Mouse (Mus musculus) embryonic facial prominence, embryonic 14.5 days (tissue): ENCODE results near the gene Map2k2. TPM values are rescaled to one million over a fixed set of nuclear protein-coding genes. Genes with fewer than 3 reads are reported as not detected.
A peak's percentile ranks its signal among the peaks of the same experiment; 100 is the strongest.

Experiments
- ATAC-seq: fragments of 200-750 bp; cut with Nextera tagmentation; 2 replicates; pipeline ENCODE4 v1.8.0; 2017; ENCODE audit warnings: low read depth, moderate number of reproducible peaks, moderate TSS enrichment
- DNase-seq: peaks from one replicate; pipeline ENCODE4 v3.0.0-alpha.2; 2015; ENCODE audit warnings: low spot score
- H3K27ac ChIP-seq: fragments of 300-500 bp; sonication (generic); replicated peaks from 2 replicates; pipeline ENCODE4 v1.5.1; 2014; ENCODE audit warnings: low read depth, mild to moderate bottlenecking, low read length, moderate library complexity
- H3K27me3 ChIP-seq: fragments of 300-500 bp; sonication (generic); replicated peaks from 2 replicates; pipeline ENCODE4 v1.6.1; 2014; ENCODE audit warnings: low read length; ENCODE audit not compliant: control insufficient read depth, insufficient read depth
- H3K36me3 ChIP-seq: fragments of 300-500 bp; sonication (generic); 2 replicates; pipeline ENCODE4 v1.6.1; 2014; ENCODE audit warnings: low read length, mixed read lengths; ENCODE audit not compliant: control insufficient read depth, insufficient read depth
- H3K4me1 ChIP-seq: fragments of 300-500 bp; sonication (generic); 2 replicates; pipeline ENCODE4 v1.6.1; 2014; ENCODE audit warnings: antibody characterized with exemption, low read length; ENCODE audit not compliant: control insufficient read depth, insufficient read depth
- H3K4me2 ChIP-seq: fragments of 300-500 bp; sonication (generic); 2 replicates; pipeline ENCODE4 v1.6.1; 2014; ENCODE audit warnings: low read depth, mild to moderate bottlenecking, low read length, moderate library complexity, mixed read lengths
- H3K4me3 ChIP-seq: fragments of 300-500 bp; sonication (generic); 2 replicates; pipeline ENCODE4 v1.5.1; 2014; ENCODE audit warnings: low read depth, mild to moderate bottlenecking, low read length
- H3K9ac ChIP-seq: fragments of 300-500 bp; sonication (generic); 2 replicates; pipeline ENCODE4 v1.6.1; 2014; ENCODE audit warnings: low read depth, mild to moderate bottlenecking, low read length, moderate library complexity, mixed read lengths
- H3K9me3 ChIP-seq: fragments of 300-500 bp; sonication (generic); 2 replicates; pipeline ENCODE4 v1.6.1; 2016; ENCODE audit warnings: low read length; ENCODE audit not compliant: control insufficient read depth
- WGBS: fragments of 180-500 bp; shearing (Covaris S2); extraction: QIAGEN DNeasy Blood & Tissue Kit; methylation state at CpG from one replicate; pipeline ENCODE4 v1.1.7; 2014; 5-methylcytosine and 5-hydroxymethylcytosine counted together
- polyA plus RNA-seq: library from polyadenylated mRNA; unstranded; fragments of >200 nt; fragmentation: Nextera tagmentation; extraction: Ambion mirVana; gene quantifications from 2 replicates; pipeline ENCODE4 v1.2.1, GENCODE M21; 2014

The Map2k2 gene
- polyA plus RNA-seq, 1 experiment from 2014 or later: 166 TPM

- Histone ChIP-seq H3K36me3 (peaks cover 42% of the 10 kb centered on the region), H3K9me3 (no peaks in the 10 kb centered on the region), H3K4me1 (peaks cover 9% of the 10 kb centered on the region), H3K9ac (no peak overlapping the region), H3K27me3 (no peaks in the 10 kb centered on the region), H3K27ac (no peak overlapping the region), H3K4me2 (no peak overlapping the region), H3K4me3 (no peak overlapping the region)
- WGBS: 90% methylated on average over 8 of the region's 8 CpGs
- DNase-seq: peak; percentile 51
- ATAC-seq: no peak
Measured at GRCm38 (mm10) chr10:81072290-81072689, 33.4 kb upstream of the Map2k2 start.

- no peaks in the 10 kb centered on the region for H3K9me3 ChIP-seq
- H3K4me3 ChIP-seq: no peak overlapping the region
- H3K9ac ChIP-seq: no peak overlapping the region
- no peak for DNase-seq
- ATAC-seq: no peak
- peaks cover 54% of the 10 kb centered on the region for H3K36me3 ChIP-seq
- H3K4me1 ChIP-seq: peaks cover 9% of the 10 kb centered on the region
- H3K27me3 ChIP-seq: no peaks in the 10 kb centered on the region
- 66% methylated on average over 7 of the region's 7 CpGs for WGBS
- H3K4me2 ChIP-seq: no peak overlapping the region
- H3K27ac ChIP-seq: no peak overlapping the region
Measured at GRCm38 (mm10) chr10:81073464-81073863, 32.3 kb upstream of the Map2k2 start.

- WGBS: 92% methylated on average over 8 of the region's 8 CpGs
Measured at GRCm38 (mm10) chr10:81075734-81076133, 30.0 kb upstream of the Map2k2 start.

GRCm38 (mm10) chr10:81076356-81076755 is 29.4 kb upstream of the Map2k2 start:
- Histone ChIP-seq H3K27ac (no peak overlapping the region), H3K4me2 (no peak overlapping the region), H3K27me3 (no peaks in the 10 kb centered on the region), H3K4me1 (no peaks in the 10 kb centered on the region), H3K36me3 (peaks cover 82% of the 10 kb centered on the region), H3K9me3 (no peaks in the 10 kb centered on the region), H3K4me3 (no peak overlapping the region), H3K9ac (no peak overlapping the region)
- WGBS: 73% methylated on average over 1 of the region's 1 CpGs
- DNase-seq (no peak), ATAC-seq (no peak)

More at GRCm38 (mm10) chr10:81075734-81076133, 30.0 kb upstream of the Map2k2 start:
- Histone ChIP-seq H3K4me2 (no peak overlapping the region), H3K9me3 (no peaks in the 10 kb centered on the region), H3K27me3 (no peaks in the 10 kb centered on the region), H3K36me3 (peaks cover 76% of the 10 kb centered on the region), H3K4me3 (no peak overlapping the region), H3K9ac (no peak overlapping the region), H3K27ac (no peak overlapping the region), H3K4me1 (peaks cover 5% of the 10 kb centered on the region)
- DNase-seq: no peak
- no peak for ATAC-seq

GRCm38 (mm10) chr10:81077916-81078315 is 27.8 kb upstream of the Map2k2 start:
- WGBS: 92% methylated on average over 11 of the region's 11 CpGs
- DNase-seq (no peak), ATAC-seq (no peak)
- peaks cover 97% of the 10 kb centered on the region for H3K36me3 ChIP-seq
- no peak overlapping the region for H3K27ac ChIP-seq
- H3K9me3 ChIP-seq: no peaks in the 10 kb centered on the region
- no peak overlapping the region for H3K9ac ChIP-seq
- H3K4me3 ChIP-seq: no peak overlapping the region
- no peaks in the 10 kb centered on the region for H3K4me1 ChIP-seq
- no peaks in the 10 kb centered on the region for H3K27me3 ChIP-seq
- no peak overlapping the region for H3K4me2 ChIP-seq

- DNase-seq: no peak
- no peak overlapping the region for H3K4me3 ChIP-seq
- no peaks in the 10 kb centered on the region for H3K27me3 ChIP-seq
- no peak for ATAC-seq
- H3K4me2 ChIP-seq: no peak overlapping the region
- no peak overlapping the region for H3K27ac ChIP-seq
- WGBS: 89% methylated on average over 30 of the region's 31 CpGs
- H3K4me1 ChIP-seq: no peaks in the 10 kb centered on the region
- H3K36me3 ChIP-seq: peaks cover 81% of the 10 kb centered on the region
- no peaks in the 10 kb centered on the region for H3K9me3 ChIP-seq
- H3K9ac ChIP-seq: no peak overlapping the region
Measured at GRCm38 (mm10) chr10:81080008-81080655, 25.6 kb upstream of the Map2k2 start.

DNA sequence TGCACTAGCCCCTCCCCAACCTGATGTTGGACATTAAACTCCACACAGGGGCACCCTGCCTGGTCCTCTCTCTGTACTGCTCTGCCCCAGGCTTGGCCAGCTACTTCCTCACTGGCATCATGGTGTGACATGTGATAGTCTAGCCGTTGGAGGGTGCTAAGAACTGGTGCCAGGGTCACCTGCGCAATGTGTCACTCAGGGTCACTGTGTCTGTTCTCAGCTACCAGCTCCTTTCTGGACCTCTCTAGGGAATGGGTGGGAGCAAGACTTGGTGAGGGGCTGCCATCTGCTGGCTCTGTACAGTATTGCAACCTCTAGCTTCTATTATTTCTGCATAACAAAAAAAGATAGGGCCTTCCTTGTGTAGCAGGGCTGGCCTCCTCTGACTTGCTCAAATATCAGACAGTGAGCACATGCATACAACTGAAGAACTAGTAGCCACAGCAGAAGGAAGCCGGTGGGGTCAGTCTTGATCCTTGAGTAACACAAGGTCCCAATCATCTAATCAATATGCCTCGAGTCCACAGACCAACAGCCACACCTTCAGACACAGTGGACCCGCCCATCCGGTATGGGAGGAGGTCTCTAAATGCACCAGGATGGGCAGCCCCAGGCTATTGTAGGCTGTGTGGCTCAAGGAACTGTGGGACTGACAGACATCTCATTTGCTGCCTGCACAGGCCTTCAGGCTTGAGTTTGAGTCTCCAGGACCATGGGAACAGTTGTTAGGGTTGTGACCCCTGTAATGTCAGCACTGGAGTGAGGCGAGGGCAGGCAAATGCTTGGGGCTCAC is 23.4 kb upstream of the Map2k2 start:
- no peaks in the 10 kb centered on the region for H3K9me3 ChIP-seq
- no peak overlapping the region for H3K9ac ChIP-seq
- no peaks in the 10 kb centered on the region for H3K27me3 ChIP-seq
- H3K27ac ChIP-seq: no peak overlapping the region
- no peak overlapping the region for H3K4me2 ChIP-seq
- DNase-seq (peak; percentile 56), ATAC-seq (peak; percentile 39; the same call in 1 of the 2 replicates)
- H3K4me3 ChIP-seq: no peak overlapping the region
- 73% methylated on average over 7 of the region's 7 CpGs for WGBS
- H3K4me1 ChIP-seq: no peaks in the 10 kb centered on the region
- H3K36me3 ChIP-seq: peaks cover 61% of the 10 kb centered on the region

GRCm38 (mm10) chr10:81087021-81087420 is 18.7 kb upstream of the Map2k2 start:
- Histone ChIP-seq H3K4me3 (no peak overlapping the region), H3K36me3 (peaks cover 14% of the 10 kb centered on the region), H3K4me1 (no peaks in the 10 kb centered on the region), H3K27me3 (no peaks in the 10 kb centered on the region), H3K9ac (no peak overlapping the region), H3K9me3 (no peaks in the 10 kb centered on the region), H3K4me2 (no peak overlapping the region), H3K27ac (no peak overlapping the region)
- DNase-seq (no peak), ATAC-seq (no peak)
- 58% methylated on average over 2 of the region's 2 CpGs for WGBS
